Mouse (Mus musculus): Measurements from ENCODE around the gene Suv39h2. TPM values are rescaled to one million over a fixed set of nuclear protein-coding genes. Genes with fewer than 3 reads are reported as not detected.

Suv39h2 gene
- polyA plus RNA-seq, 1 experiment from 2014 or later, result 8.8 TPM

DNA sequence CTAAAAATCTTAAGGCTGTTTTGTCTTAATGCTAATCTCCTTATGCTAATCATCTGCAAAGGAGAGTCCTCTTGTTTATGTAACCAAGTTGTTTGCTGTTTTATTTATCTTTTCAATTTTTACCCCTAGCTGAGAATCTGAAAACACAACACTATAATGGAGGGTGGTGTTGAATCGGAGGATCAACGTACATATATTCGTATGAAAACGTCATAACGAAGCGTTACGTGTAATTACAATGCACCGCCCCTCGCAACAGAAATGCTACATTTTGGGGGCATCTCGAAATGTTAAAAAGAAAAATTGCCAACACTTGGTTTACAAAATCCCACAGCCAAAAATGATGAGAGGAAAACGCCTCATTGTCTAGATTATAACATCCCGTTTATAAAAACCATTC is 940 bp downstream of the Suv39h2 start:
- Histone ChIP-seq H3K9ac (peak overlapping the region; percentile 95), H3K4me3 (replicated peaks) (peak overlapping the region; percentile 84), H3K36me3 (peaks cover 20% of the 10 kb centered on the region; the same call in 1 of the 2 replicates), H3K9me3 (replicated peaks) (no peaks in the 10 kb centered on the region), H3K27ac (peak overlapping the region; percentile 91), H3K4me2 (peak overlapping the region; percentile 80), H3K4me1 (replicated peaks) (peaks cover 14% of the 10 kb centered on the region), H3K27me3 (no peaks in the 10 kb centered on the region)
- WGBS (ENCODE audit: insufficient replicate concordance), result 2% methylated on average over 12 of the region's 12 CpGs
- ATAC-seq (ENCODE audit: low read depth) (no peak; the same call in 1 of the 2 replicates), DNase-seq (no peak)

- Histone ChIP-seq H3K9me3 (replicated peaks) (no peaks in the 10 kb centered on the region), H3K4me3 (replicated peaks) (no peak overlapping the region), H3K27me3 (no peaks in the 10 kb centered on the region), H3K4me2 (no peak overlapping the region), H3K9ac (no peak overlapping the region), H3K27ac (no peak overlapping the region), H3K36me3 (peaks cover 63% of the 10 kb centered on the region), H3K4me1 (replicated peaks) (no peaks in the 10 kb centered on the region)
- no peak for DNase-seq
- ATAC-seq (ENCODE audit: low read depth), result no peak
- WGBS (ENCODE audit: insufficient replicate concordance), result 81% methylated on average over 4 of the region's 4 CpGs
Observed at GRCm38 (mm10) chr2:3456590-3456989, 18.2 kb downstream of the Suv39h2 start.

GRCm38 (mm10) chr2:3453096-3453495 is 21.7 kb downstream of the Suv39h2 start:
- ATAC-seq (ENCODE audit: low read depth) (no peak), DNase-seq (no peak)
- WGBS (ENCODE audit: insufficient replicate concordance), result 79% methylated on average over 3 of the region's 3 CpGs
- no peaks in the 10 kb centered on the region for H3K4me1 ChIP-seq (replicated peaks)
- no peaks in the 10 kb centered on the region for H3K9me3 ChIP-seq (replicated peaks)
- no peaks in the 10 kb centered on the region for H3K27me3 ChIP-seq
- H3K9ac ChIP-seq, result no peak overlapping the region
- H3K27ac ChIP-seq, result no peak overlapping the region
- peaks cover 56% of the 10 kb centered on the region for H3K36me3 ChIP-seq
- no peak overlapping the region for H3K4me3 ChIP-seq (replicated peaks)
- H3K4me2 ChIP-seq, result no peak overlapping the region

GRCm38 (mm10) chr2:3449431-3449830 is 25.4 kb downstream of the Suv39h2 start:
- Histone ChIP-seq H3K27me3 (no peaks in the 10 kb centered on the region), H3K27ac (no peak overlapping the region), H3K9me3 (replicated peaks) (no peaks in the 10 kb centered on the region), H3K9ac (no peak overlapping the region), H3K4me1 (replicated peaks) (no peaks in the 10 kb centered on the region), H3K4me2 (no peak overlapping the region), H3K4me3 (replicated peaks) (no peak overlapping the region), H3K36me3 (peaks cover 57% of the 10 kb centered on the region)
- no peak for ATAC-seq (ENCODE audit: low read depth)
- no peak for DNase-seq
- WGBS (ENCODE audit: insufficient replicate concordance), result 70% methylated on average over 2 of the region's 2 CpGs

GRCm38 (mm10) chr2:3445984-3446383 is 28.8 kb downstream of the Suv39h2 start:
- peaks cover 52% of the 10 kb centered on the region for H3K36me3 ChIP-seq
- no peak overlapping the region for H3K4me3 ChIP-seq (replicated peaks)

DNA sequence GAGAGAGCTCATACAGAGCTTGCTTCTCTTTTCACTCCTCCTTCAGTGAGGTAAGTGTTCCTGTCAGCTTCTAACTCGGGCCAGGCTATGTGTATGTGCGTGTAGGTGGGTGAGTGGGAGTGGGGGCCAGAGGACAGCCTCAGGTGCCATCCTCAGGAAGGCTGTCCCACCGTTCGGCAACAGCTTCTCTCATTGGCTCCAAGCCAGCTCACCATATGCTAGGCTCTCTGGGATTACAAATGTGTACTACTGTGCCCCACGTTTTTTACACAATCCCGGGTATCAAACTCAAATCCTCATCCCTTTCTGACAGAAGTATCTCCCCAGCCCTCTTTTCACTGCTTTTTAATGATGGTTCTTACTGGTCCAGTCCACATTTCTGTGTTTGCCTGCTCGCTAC is 30.6 kb downstream of the Suv39h2 start:
- no peaks in the 10 kb centered on the region for H3K27me3 ChIP-seq
- no peak overlapping the region for H3K9ac ChIP-seq
- H3K4me2 ChIP-seq, result no peak overlapping the region
- peaks cover 48% of the 10 kb centered on the region for H3K36me3 ChIP-seq
- H3K9me3 ChIP-seq (replicated peaks), result no peaks in the 10 kb centered on the region
- no peak overlapping the region for H3K4me3 ChIP-seq (replicated peaks)
- 75% methylated on average over 7 of the region's 7 CpGs for WGBS (ENCODE audit: insufficient replicate concordance)
- H3K4me1 ChIP-seq (replicated peaks), result no peaks in the 10 kb centered on the region
- no peak overlapping the region for H3K27ac ChIP-seq
- no peak for DNase-seq
- ATAC-seq (ENCODE audit: low read depth), result no peak

More at GRCm38 (mm10) chr2:3445984-3446383, 28.8 kb downstream of the Suv39h2 start:
- no peak overlapping the region for H3K4me2 ChIP-seq
- WGBS (ENCODE audit: insufficient replicate concordance), result 83% methylated on average over 4 of the region's 4 CpGs
- H3K9ac ChIP-seq, result no peak overlapping the region
- DNase-seq (no peak), ATAC-seq (ENCODE audit: low read depth) (no peak)
- H3K9me3 ChIP-seq (replicated peaks), result no peaks in the 10 kb centered on the region
- H3K4me1 ChIP-seq (replicated peaks), result no peaks in the 10 kb centered on the region
- H3K27ac ChIP-seq, result no peak overlapping the region
- H3K27me3 ChIP-seq, result no peaks in the 10 kb centered on the region

- no peaks in the 10 kb centered on the region for H3K4me1 ChIP-seq (replicated peaks)
- H3K36me3 ChIP-seq, result peaks cover 31% of the 10 kb centered on the region
- DNase-seq (no peak), ATAC-seq (ENCODE audit: low read depth) (no peak)
- no peak overlapping the region for H3K4me3 ChIP-seq (replicated peaks)
- no peak overlapping the region for H3K9ac ChIP-seq
- no peak overlapping the region for H3K4me2 ChIP-seq
- no peaks in the 10 kb centered on the region for H3K9me3 ChIP-seq (replicated peaks)
- H3K27ac ChIP-seq, result no peak overlapping the region
- WGBS (ENCODE audit: insufficient replicate concordance), result 76% methylated on average over 7 of the region's 7 CpGs
- no peaks in the 10 kb centered on the region for H3K27me3 ChIP-seq
Observed at GRCm38 (mm10) chr2:3437956-3438355, 36.9 kb downstream of the Suv39h2 start.

DNA sequence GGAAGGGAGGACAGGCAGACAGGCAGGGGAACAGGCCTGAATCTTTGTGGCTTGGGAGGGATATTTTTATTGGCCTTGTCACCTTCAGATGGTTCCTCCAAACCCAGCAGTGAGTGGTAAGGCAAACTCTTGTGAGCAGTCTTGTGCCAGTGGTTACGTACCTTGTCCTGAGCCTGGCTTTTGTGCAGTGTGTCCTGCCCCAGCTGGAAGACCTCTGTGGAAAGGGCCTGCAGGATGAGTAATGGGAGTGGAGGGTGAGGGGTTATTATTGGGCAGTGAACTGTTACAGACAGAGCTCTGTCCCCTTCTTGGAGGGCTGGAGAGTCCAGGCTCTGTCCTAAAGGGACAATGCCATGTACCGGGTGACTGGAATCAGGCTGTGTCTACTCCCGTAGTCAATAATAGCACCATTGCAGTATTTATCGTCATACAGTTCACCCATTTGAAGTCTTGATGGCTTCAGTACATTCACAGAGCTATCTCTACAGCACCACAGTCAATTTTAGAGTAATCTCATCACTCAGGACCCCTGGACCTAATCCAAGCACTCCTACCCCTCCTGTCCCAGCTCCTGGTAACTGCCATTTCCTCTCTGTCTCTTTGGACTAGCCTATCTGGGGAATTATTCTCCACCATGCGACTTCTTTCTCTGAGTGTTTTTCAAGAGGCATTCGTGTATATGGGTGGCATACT is 39.3 kb downstream of the Suv39h2 start:
- Histone ChIP-seq H3K4me2 (no peak overlapping the region), H3K9ac (no peak overlapping the region), H3K27ac (no peak overlapping the region), H3K27me3 (no peaks in the 10 kb centered on the region), H3K36me3 (peaks cover 25% of the 10 kb centered on the region), H3K4me3 (replicated peaks) (no peak overlapping the region), H3K4me1 (replicated peaks) (no peaks in the 10 kb centered on the region), H3K9me3 (replicated peaks) (no peaks in the 10 kb centered on the region)
- 76% methylated on average over 6 of the region's 6 CpGs for WGBS (ENCODE audit: insufficient replicate concordance)
- DNase-seq (no peak), ATAC-seq (ENCODE audit: low read depth) (no peak)

GRCm38 (mm10) chr2:3430956-3431355 is 43.9 kb downstream of the Suv39h2 start:
- Histone ChIP-seq H3K4me3 (replicated peaks) (no peak overlapping the region), H3K9ac (no peak overlapping the region), H3K36me3 (peaks cover 24% of the 10 kb centered on the region), H3K27ac (no peak overlapping the region), H3K4me2 (no peak overlapping the region), H3K4me1 (replicated peaks) (no peaks in the 10 kb centered on the region), H3K9me3 (replicated peaks) (no peaks in the 10 kb centered on the region), H3K27me3 (no peaks in the 10 kb centered on the region)
- 83% methylated on average over 9 of the region's 9 CpGs for WGBS (ENCODE audit: insufficient replicate concordance)
- no peak for ATAC-seq (ENCODE audit: low read depth)
- no peak for DNase-seq

DNA sequence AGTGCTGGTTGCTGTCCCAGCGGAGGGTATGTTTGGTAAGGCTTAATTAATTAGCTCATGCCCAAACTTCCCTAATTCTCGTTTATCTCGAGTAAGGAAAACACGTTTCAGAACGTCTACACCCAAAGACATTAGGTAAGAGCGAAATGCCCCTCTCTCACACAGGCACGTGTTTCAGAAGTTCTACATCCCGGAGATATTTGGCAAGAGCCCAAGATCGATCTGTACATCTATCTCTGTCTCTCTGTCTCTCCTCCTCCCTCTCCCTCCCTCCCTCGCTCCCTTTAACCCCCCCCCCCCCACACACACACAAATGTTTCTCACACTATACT is 50.3 kb downstream of the Suv39h2 start:
- peaks cover 11% of the 10 kb centered on the region for H3K36me3 ChIP-seq
- H3K4me3 ChIP-seq (replicated peaks), result peak overlapping the region; percentile 70
- DNase-seq, result no peak
- H3K9ac ChIP-seq, result peak overlapping the region; percentile 82
- H3K4me1 ChIP-seq (replicated peaks), result peaks cover 14% of the 10 kb centered on the region
- peak overlapping the region; percentile 71 for H3K4me2 ChIP-seq
- no peak for ATAC-seq (ENCODE audit: low read depth)
- 2% methylated on average over 10 of the region's 10 CpGs for WGBS (ENCODE audit: insufficient replicate concordance)
- H3K9me3 ChIP-seq (replicated peaks), result no peaks in the 10 kb centered on the region
- no peaks in the 10 kb centered on the region for H3K27me3 ChIP-seq
- peak overlapping the region; percentile 37; the same call in 1 of the 2 replicates for H3K27ac ChIP-seq

- Histone ChIP-seq H3K9ac (peak within 1 kb of the TSS; percentile 82), H3K27me3 (no peaks in the 10 kb centered on the region), H3K4me1 (replicated peaks) (peaks cover 18% of the 10 kb centered on the region), H3K4me2 (peak within 1 kb of the TSS; percentile 71), H3K9me3 (replicated peaks) (no peaks in the 10 kb centered on the region), H3K4me3 (replicated peaks) (peak within 1 kb of the TSS; percentile 70), H3K36me3 (peaks cover 7% of the 10 kb centered on the region), H3K27ac (peak within 1 kb of the TSS; percentile 37)
- peak; percentile 99 for ATAC-seq (ENCODE audit: low read depth)
- DNase-seq, result peak; percentile 91
- WGBS (ENCODE audit: insufficient replicate concordance), result under 1% methylated on average over 29 of the region's 29 CpGs
Observed at GRCm38 (mm10) chr2:3423841-3424578, 50.8 kb downstream of the Suv39h2 start, which contains the start of gene Dclre1c. Dclre1c (plus strand) TSS chr2:3424131.
